Mouse (Mus musculus) neural tube, embryonic 14.5 days (tissue): Measurements from ENCODE around the gene Gal3st1. TPM values are rescaled to one million over a fixed set of nuclear protein-coding genes. Genes with fewer than 3 reads are reported as not detected.
A peak's percentile ranks its signal among the peaks of the same experiment; 100 is the strongest.

Experiments
- ATAC-seq: fragments of 200-750 bp; cut with Nextera tagmentation; 2 replicates; pipeline ENCODE4 v1.8.0; 2017; ENCODE audit warnings: low read depth, mild to moderate bottlenecking, moderate TSS enrichment, moderate library complexity
- H3K27ac ChIP-seq: fragments of 300-500 bp; sonication (generic); 2 replicates; pipeline ENCODE4 v1.5.1; 2014; ENCODE audit warnings: low read depth, mild to moderate bottlenecking, control low read depth, low read length, moderate library complexity, mixed read lengths
- H3K27me3 ChIP-seq: fragments of 300-500 bp; sonication (generic); 2 replicates; pipeline ENCODE4 v1.6.1; 2014; ENCODE audit warnings: low read length; ENCODE audit not compliant: control insufficient read depth, insufficient read depth
- H3K36me3 ChIP-seq: fragments of 300-500 bp; sonication (generic); 2 replicates; pipeline ENCODE4 v1.6.1; 2014; ENCODE audit warnings: low read length, mixed read lengths; ENCODE audit not compliant: control insufficient read depth, insufficient read depth
- H3K4me1 ChIP-seq: fragments of 300-500 bp; sonication (generic); 2 replicates; pipeline ENCODE4 v1.6.1; 2014; ENCODE audit warnings: low read length; ENCODE audit not compliant: control insufficient read depth, insufficient read depth
- H3K4me2 ChIP-seq: fragments of 300-500 bp; sonication (generic); 2 replicates; pipeline ENCODE4 v1.6.1; 2014; ENCODE audit warnings: mild to moderate bottlenecking, low read depth, low read length, control low read depth
- H3K4me3 ChIP-seq: fragments of 300-500 bp; sonication (generic); 2 replicates; pipeline ENCODE4 v1.5.1; 2014; ENCODE audit warnings: low read depth, low read length, control low read depth, mixed read lengths
- H3K9ac ChIP-seq: fragments of 300-500 bp; sonication (generic); replicated peaks from 2 replicates; pipeline ENCODE4 v1.6.1; 2014; ENCODE audit warnings: low read depth, mild to moderate bottlenecking, control low read depth, low read length, mixed read lengths
- H3K9me3 ChIP-seq: fragments of 300-500 bp; sonication (generic); 2 replicates; pipeline ENCODE4 v1.6.1; 2016; ENCODE audit warnings: low read length; ENCODE audit not compliant: control insufficient read depth
- WGBS: fragments of 180-500 bp; shearing (Covaris S2); extraction: QIAGEN DNeasy Blood & Tissue Kit; methylation state at CpG from one replicate; pipeline ENCODE4 v1.1.7; 2014; 5-methylcytosine and 5-hydroxymethylcytosine counted together
- polyA plus RNA-seq: library from polyadenylated mRNA; unstranded; fragments of >200 nt; fragmentation: Nextera tagmentation; extraction: Ambion mirVana; gene quantifications from 2 replicates; pipeline ENCODE4 v1.2.1, GENCODE M21; 2014

The Gal3st1 gene
- polyA plus RNA-seq, 1 experiment from 2014 or later = 6.2 TPM

DNA sequence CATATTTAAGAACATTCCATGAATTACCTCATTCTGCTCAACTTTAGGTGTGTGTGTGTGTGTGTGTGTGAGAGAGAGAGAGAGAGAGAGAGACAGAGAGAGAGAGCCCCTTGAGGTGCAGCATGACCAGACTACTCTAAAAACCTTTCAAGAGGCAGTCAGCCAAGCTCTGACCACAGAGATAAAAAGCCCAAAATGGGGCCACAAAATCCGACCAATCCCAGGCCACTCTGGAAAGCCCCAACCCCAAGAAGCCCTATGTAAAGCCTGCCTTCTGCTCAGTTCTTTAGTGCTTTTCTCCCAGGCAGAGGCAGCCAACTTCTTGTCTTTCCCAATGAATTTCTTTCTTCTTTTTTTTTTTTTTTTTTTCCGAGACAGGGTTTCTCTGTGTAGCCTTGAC, 22.5 kb upstream of the Gal3st1 start:
- no peaks in the 10 kb centered on the region for H3K27me3 ChIP-seq
- ATAC-seq = no peak
- peaks cover 7% of the 10 kb centered on the region for H3K4me1 ChIP-seq

DNA sequence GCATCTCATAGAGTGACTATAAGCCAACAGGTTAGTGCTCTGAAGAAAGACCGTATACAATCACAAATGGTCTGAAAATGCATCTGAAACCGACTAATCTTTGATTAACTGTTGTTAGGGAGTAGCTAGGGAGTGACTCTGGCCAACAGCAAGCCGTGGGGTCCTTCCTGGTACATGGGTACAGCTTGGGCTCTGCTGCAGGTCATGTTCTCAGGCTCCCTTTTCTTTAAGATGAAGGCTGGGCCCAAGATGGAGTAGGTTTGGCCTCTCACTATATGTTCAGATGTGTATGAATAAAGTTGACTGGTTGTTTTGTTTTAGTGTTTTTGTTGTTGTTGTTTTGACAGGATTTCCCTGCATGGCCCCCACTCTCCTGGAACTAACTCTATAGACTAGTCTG, 21.7 kb upstream of the Gal3st1 start:
- 74% methylated on average over 3 of the region's 3 CpGs for whole genome bisulfite sequencing
- H3K27ac ChIP-seq = no peak overlapping the region
- H3K4me1 ChIP-seq = peaks cover 7% of the 10 kb centered on the region
- H3K27me3 ChIP-seq = no peaks in the 10 kb centered on the region
- no peak overlapping the region for H3K4me3 ChIP-seq
- H3K4me2 ChIP-seq = no peak overlapping the region
- no peaks in the 10 kb centered on the region for H3K9me3 ChIP-seq
- H3K36me3 ChIP-seq = no peaks in the 10 kb centered on the region
- ATAC-seq = no peak
- no peak overlapping the region for H3K9ac ChIP-seq

More for the DNA sequence above, 22.5 kb upstream of the Gal3st1 start:
- no peak overlapping the region for H3K27ac ChIP-seq
- H3K36me3 ChIP-seq = no peaks in the 10 kb centered on the region
- H3K9me3 ChIP-seq = no peaks in the 10 kb centered on the region
- no peak overlapping the region for H3K9ac ChIP-seq
- H3K4me2 ChIP-seq = no peak overlapping the region
- H3K4me3 ChIP-seq = no peak overlapping the region
- WGBS = 58% methylated on average over 2 of the region's 2 CpGs

GRCm38 (mm10) chr11:3963155-3963554, 20.3 kb upstream of the Gal3st1 start:
- Histone ChIP-seq H3K27ac (peak overlapping the region; percentile 24), H3K9ac (0 out of 2 replicates have a peak overlapping the region, but pooled peaks have one; percentile 58), H3K4me3 (peak overlapping the region; percentile 71), H3K27me3 (no peaks in the 10 kb centered on the region), H3K36me3 (peaks cover 5% of the 10 kb centered on the region; the same call in 1 of the 2 replicates), H3K4me1 (peaks cover 7% of the 10 kb centered on the region), H3K9me3 (no peaks in the 10 kb centered on the region), H3K4me2 (peak overlapping the region; percentile 69)
- ATAC-seq = no peak
- WGBS = 80% methylated on average over 10 of the region's 10 CpGs

- H3K9ac ChIP-seq = peak within 1 kb of the TSS; percentile 58
- H3K36me3 ChIP-seq = peaks cover 8% of the 10 kb centered on the region; the same call in 1 of the 2 replicates
- H3K4me3 ChIP-seq = peak within 1 kb of the TSS; percentile 71
- peak within 1 kb of the TSS; percentile 69 for H3K4me2 ChIP-seq
- peak; percentile 95 for ATAC-seq
- no peaks in the 10 kb centered on the region for H3K27me3 ChIP-seq
- WGBS = 1% methylated on average over 31 of the region's 31 CpGs
- peaks cover 7% of the 10 kb centered on the region for H3K4me1 ChIP-seq
- peak within 1 kb of the TSS; percentile 24 for H3K27ac ChIP-seq
- no peaks in the 10 kb centered on the region for H3K9me3 ChIP-seq
These were observed 19.6 kb upstream of the Gal3st1 start, which contains the start of gene Pes1 for GRCm38 (mm10) chr11:3963610-3964415. Gene Pes1, plus strand, starts transcription at chr11:3963975.

DNA sequence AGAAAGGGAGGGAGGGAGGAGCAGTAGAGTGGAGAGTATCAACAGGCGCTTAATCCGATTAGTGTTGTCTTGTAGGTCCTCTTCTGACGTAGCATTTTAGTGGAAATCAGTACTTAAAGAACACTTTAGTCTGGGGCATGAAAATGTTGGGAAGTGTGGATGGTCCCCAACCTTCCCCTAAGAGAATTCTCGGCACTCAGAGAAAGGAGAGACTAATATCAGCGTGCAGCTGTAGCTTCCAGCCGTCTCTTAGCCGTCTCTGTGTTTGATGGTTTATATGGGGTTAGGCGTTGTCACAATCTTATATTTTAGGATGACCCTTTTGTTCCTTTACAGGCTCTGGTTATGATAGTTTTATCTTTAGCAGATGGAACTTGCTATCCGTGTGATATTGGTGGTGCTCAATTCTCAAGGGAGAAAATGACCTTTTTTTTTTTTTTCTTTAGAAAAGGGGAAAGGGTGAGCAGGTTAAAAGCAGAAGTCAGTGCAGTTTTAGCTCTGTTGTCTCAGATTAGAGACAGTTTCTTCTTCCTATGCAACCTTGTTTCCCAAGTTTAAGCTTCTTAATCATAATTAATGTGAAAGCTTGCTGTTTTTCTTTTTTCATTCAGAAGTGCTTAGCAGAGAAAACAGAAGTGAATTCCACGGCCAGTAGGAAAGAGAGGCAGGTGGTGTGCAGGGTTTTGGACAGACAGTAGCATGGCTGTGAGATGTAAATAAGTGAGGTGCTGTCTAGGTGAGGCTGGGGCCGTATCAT, 18.8 kb upstream of the Gal3st1 start:
- Histone ChIP-seq H3K9me3 (no peaks in the 10 kb centered on the region), H3K27ac (no peak overlapping the region), H3K9ac (peak overlapping the region; percentile 58), H3K27me3 (no peaks in the 10 kb centered on the region), H3K4me2 (peak overlapping the region; percentile 69), H3K36me3 (peaks cover 8% of the 10 kb centered on the region; the same call in 1 of the 2 replicates), H3K4me3 (peak overlapping the region; percentile 71), H3K4me1 (peaks cover 7% of the 10 kb centered on the region)
- no peak for ATAC-seq
- 16% methylated on average over 11 of the region's 11 CpGs for WGBS

DNA sequence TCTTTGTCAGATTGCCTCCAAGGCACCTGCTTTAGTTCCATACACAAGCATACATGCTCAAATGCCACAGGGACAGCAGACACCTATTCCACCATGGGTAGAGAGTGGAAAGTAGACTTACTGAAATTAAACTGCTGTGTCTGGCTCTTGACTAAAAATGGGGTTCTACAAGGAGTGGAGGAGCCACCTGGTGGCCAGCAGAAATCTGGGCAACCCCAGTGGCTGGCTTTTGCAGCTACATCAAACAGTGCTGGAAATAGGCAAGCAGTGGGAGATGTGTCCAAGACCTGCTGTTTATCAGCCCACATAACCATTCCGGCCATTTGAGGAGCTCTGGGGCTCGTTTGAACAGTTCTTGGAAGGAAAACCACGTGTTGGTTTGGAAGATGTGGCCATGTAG, 13.6 kb upstream of the Gal3st1 start:
- no peaks in the 10 kb centered on the region for H3K27me3 ChIP-seq
- WGBS = 87% methylated on average over 3 of the region's 3 CpGs
- no peak overlapping the region for H3K4me2 ChIP-seq
- H3K4me3 ChIP-seq = no peak overlapping the region
- no peak overlapping the region for H3K27ac ChIP-seq
- no peak for ATAC-seq
- H3K9ac ChIP-seq = no peak overlapping the region
- H3K4me1 ChIP-seq = peaks cover 3% of the 10 kb centered on the region
- H3K9me3 ChIP-seq = no peaks in the 10 kb centered on the region
- peaks cover 45% of the 10 kb centered on the region for H3K36me3 ChIP-seq

GRCm38 (mm10) chr11:3970361-3970760, 13.1 kb upstream of the Gal3st1 start:
- Histone ChIP-seq H3K4me1 (no peaks in the 10 kb centered on the region), H3K27ac (no peak overlapping the region), H3K27me3 (no peaks in the 10 kb centered on the region), H3K9ac (no peak overlapping the region), H3K4me3 (no peak overlapping the region), H3K9me3 (no peaks in the 10 kb centered on the region), H3K36me3 (peaks cover 50% of the 10 kb centered on the region), H3K4me2 (no peak overlapping the region)
- ATAC-seq = no peak
- WGBS = 93% methylated on average over 7 of the region's 7 CpGs

GRCm38 (mm10) chr11:3973081-3973480, 10.4 kb upstream of the Gal3st1 start:
- no peak overlapping the region for H3K4me3 ChIP-seq
- H3K27me3 ChIP-seq = no peaks in the 10 kb centered on the region
- no peaks in the 10 kb centered on the region for H3K9me3 ChIP-seq
- no peak overlapping the region for H3K4me2 ChIP-seq
- no peak overlapping the region for H3K27ac ChIP-seq
- no peaks in the 10 kb centered on the region for H3K4me1 ChIP-seq
- no peak for ATAC-seq
- H3K36me3 ChIP-seq = peaks cover 70% of the 10 kb centered on the region
- H3K9ac ChIP-seq = no peak overlapping the region
- WGBS = 96% methylated on average over 7 of the region's 7 CpGs

- no peak overlapping the region for H3K9ac ChIP-seq
- peaks cover 78% of the 10 kb centered on the region for H3K36me3 ChIP-seq
- ATAC-seq = no peak
- H3K9me3 ChIP-seq = no peaks in the 10 kb centered on the region
- no peaks in the 10 kb centered on the region for H3K27me3 ChIP-seq
- no peaks in the 10 kb centered on the region for H3K4me1 ChIP-seq
- no peak overlapping the region for H3K27ac ChIP-seq
- no peak overlapping the region for H3K4me3 ChIP-seq
- 63% methylated on average over 3 of the region's 3 CpGs for WGBS
- H3K4me2 ChIP-seq = no peak overlapping the region
These were observed 9.1 kb upstream of the Gal3st1 start for GRCm38 (mm10) chr11:3974311-3974710.
